ENCODE assay signal across 22 mouse cellular contexts in the genomic region with DNA sequence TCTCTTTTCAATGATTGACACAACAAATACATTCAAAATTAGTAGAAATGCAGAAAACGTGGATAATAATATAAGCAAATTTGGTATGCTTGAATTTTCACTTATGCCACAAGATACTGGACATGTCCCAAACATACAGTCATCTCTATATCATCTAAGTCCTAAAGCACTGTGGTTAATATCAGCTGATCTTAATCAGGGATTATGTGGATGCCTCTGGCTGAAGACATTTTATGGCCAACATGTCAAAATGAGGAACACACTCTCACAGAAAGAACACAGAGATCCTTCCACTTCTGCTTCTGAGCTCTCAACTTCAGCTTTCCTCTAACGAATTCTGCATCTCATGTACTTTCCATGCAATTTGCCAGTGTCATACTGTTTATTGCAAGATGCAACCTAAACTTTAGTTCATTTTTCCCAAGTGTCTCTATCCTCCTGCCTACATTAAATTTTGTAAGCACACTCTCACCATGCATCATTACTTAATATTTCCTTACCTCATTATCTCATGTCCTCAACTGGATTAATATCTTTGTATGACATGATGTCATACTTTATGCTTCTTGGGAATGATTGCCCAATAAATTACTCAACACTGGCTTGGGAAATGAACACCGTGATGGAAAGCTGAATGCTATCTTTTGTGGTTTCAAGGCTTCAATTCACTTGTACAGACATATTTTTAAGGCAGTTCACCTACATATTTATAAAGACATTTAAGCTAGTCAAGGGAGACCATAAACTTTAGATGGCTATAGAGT. TPM values are rescaled to one million over a fixed set of nuclear protein-coding genes. Genes with fewer than 3 reads are reported as not detected.
"Had no signal": no experiment of that assay in that cellular context is flagged by ENCODE, and none has a peak within 500 bp of the region (broad histone marks: within the 10 kb centered on the region; RNA-seq: fewer than 3 reads in every experiment).

No protein-coding gene starts in this region.

- H3K9ac ChIP-seq: lung, embryonic 15.5 days; midbrain, embryonic 13.5 days; midbrain, embryonic 15.5 days; neural tube, embryonic 12.5 days; stomach, embryonic 15.5 days had no signal

- ATAC-seq: lung, postnatal 0 days; midbrain, embryonic 13.5 days; midbrain, embryonic 15.5 days had no signal

- DNase-seq: lung, adult 2 months; lung, postnatal 14 days; lung, postnatal 36 days; right cerebral cortex, postnatal 14 days; thymus, adult 2 months; thymus, postnatal 25 days; thymus, postnatal 4 days had no signal

- H3K4me2 ChIP-seq: lung, embryonic 15.5 days; midbrain, embryonic 11.5 days; midbrain, embryonic 13.5 days; midbrain, embryonic 15.5 days; neural tube, embryonic 12.5 days; stomach, embryonic 15.5 days had no signal

- H3K27me3 ChIP-seq: lung, embryonic 15.5 days; megakaryocyte, embryonic 14.5 days; midbrain, embryonic 13.5 days; midbrain, embryonic 15.5 days; neural tube, embryonic 12.5 days; stomach, embryonic 15.5 days had no signal

- H3K4me3 ChIP-seq: lung, embryonic 15.5 days; megakaryocyte, embryonic 14.5 days; midbrain, embryonic 13.5 days; midbrain, embryonic 15.5 days; neural tube, embryonic 12.5 days; stomach, embryonic 15.5 days had no signal

- H3K4me1 ChIP-seq: lung, embryonic 15.5 days; megakaryocyte, embryonic 14.5 days; midbrain, embryonic 13.5 days; midbrain, embryonic 15.5 days; neural tube, embryonic 12.5 days; stomach, embryonic 15.5 days had no signal

- H3K9me3 ChIP-seq: lung, embryonic 15.5 days; megakaryocyte, embryonic 14.5 days; midbrain, embryonic 13.5 days; midbrain, embryonic 15.5 days; neural tube, embryonic 12.5 days; stomach, embryonic 15.5 days had no signal

- H3K27ac ChIP-seq: lung, embryonic 15.5 days; macrophage; midbrain, embryonic 13.5 days; midbrain, embryonic 15.5 days; neural tube, embryonic 12.5 days; stomach, embryonic 15.5 days; stomach, postnatal 0 days had no signal

- H3K36me3 ChIP-seq: lung, embryonic 15.5 days; midbrain, embryonic 13.5 days; midbrain, embryonic 15.5 days; neural tube, embryonic 12.5 days; stomach, embryonic 15.5 days had no signal

RNA-seq across cellular contexts. Expression of a gene that starts 26.6 kb away (rescaled TPM):
- polyA plus RNA-seq: lung, embryonic 15.5 days; lung, postnatal 0 days; macrophage; midbrain, embryonic 11.5 days; midbrain, embryonic 13.5 days; midbrain, embryonic 15.5 days; midbrain, postnatal 0 days; neural tube, embryonic 12.5 days; neural tube, embryonic 14.5 days; spleen, adult 2 months; testis, adult 2 months; thymus, adult 2 months; urinary bladder, adult 2 months had no signal
